Mouse (Mus musculus): ENCODE measurements around the gene Gm49318.

GRCm38 (mm10) chr9:22047329-22047728 lies 23.7 kb downstream of the Gm49318 start:
- TF ChIP-seq CTCF (IDR thresholded peaks at IDR 0.05; ENCODE audit: control insufficient read depth, insufficient read depth, insufficient replicate concordance, low read depth, low read length) = no peak
- TF ChIP-seq POLR2A (IDR thresholded peaks at IDR 0.05; ENCODE audit: control insufficient read depth, low read depth, low read length) = no peak
